Mouse (Mus musculus): ENCODE results near the gene 4930455H04Rik. TPM values are rescaled to one million over a fixed set of nuclear protein-coding genes. Genes with fewer than 3 reads are reported as not detected.

Gene 4930455H04Rik
- polyA plus RNA-seq, 1 experiment, result not detected

DNA sequence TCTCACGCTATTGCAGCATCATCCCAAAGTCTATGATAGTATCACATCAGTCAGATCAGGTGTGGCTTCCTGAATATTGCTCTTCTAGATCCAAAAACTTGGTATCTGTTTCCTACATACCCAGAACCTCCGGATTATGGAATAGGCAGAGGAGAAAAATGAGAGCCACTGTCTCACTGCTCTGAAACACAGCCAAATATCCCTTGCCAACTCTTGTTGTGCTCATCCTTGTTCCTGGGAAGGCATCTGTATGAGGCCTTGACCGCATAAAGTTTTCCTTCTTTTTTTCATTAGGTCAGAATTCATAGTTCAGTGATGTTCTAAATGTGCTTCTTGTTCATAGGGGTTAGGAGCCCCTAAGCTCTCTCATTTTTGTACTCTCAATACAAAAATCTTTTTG is 38.6 kb downstream of the 4930455H04Rik start:
- no peak overlapping the region for H3K27ac ChIP-seq (ENCODE audit: insufficient read depth, low read depth, low read length)
- H3K36me3 ChIP-seq (ENCODE audit: control insufficient read depth, insufficient read depth, low read length), result no peaks in the 10 kb centered on the region
- TF ChIP-seq CTCF (IDR thresholded peaks at IDR 0.05; ENCODE audit: extremely low read depth, insufficient read length, insufficient replicate concordance, low read depth, low read length) (no peak), POLR2A (IDR thresholded peaks at IDR 0.05; ENCODE audit: low read depth, low read length) (no peak)
- WGBS, result 79% methylated on average over 3 of the region's 3 CpGs
- no peaks in the 10 kb centered on the region for H3K4me1 ChIP-seq (ENCODE audit: control insufficient read depth, insufficient read depth, insufficient read length, low read length)
- no peaks in the 10 kb centered on the region for H3K27me3 ChIP-seq (ENCODE audit: control insufficient read depth, insufficient read depth, low read length)
- H3K4me3 ChIP-seq (ENCODE audit: low read depth, low read length), result no peak overlapping the region

DNA sequence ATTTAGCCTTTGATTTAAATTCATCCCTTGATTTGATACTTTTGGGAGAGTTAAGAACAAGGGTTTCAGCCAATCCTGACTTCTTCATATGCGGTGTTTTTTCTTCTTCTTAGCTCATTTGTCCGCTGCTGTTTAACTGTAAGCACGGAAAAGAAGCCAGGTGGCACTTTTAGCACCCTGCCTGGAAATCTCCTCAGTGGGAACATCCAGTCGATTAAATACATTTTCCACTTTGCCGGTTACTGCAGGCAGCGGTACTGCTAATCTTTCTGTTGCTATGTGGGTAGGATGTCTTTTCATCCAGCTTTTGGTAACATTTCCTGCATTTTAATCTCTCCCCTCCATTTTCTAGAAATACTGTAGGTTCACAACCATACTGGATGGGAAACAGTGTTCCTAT is 39.3 kb downstream of the 4930455H04Rik start:
- 89% methylated on average over 6 of the region's 6 CpGs for WGBS

DNA sequence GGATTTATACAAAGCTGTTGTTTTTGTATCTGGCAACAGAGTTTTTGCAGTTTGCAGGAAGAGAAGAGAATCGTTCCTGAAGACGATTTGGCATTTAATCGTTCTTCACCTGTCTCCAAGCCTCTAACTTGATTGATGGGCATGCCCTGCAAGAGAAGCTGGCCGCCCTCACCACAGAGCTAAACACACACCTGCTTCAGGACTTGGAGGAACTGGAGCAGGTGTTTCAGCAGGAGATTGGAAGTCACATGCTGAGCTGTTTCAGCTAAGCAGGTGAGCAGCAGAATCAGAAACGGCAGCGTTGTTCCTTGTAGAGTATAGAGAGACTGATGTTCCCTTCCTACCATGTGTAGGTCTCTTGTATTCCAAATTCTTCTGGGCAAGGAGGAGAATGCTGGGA is 42.1 kb downstream of the 4930455H04Rik start:
- Histone ChIP-seq H3K4me3 (ENCODE audit: low read depth, low read length) (no peak overlapping the region), H3K36me3 (ENCODE audit: control insufficient read depth, insufficient read depth, low read length) (no peaks in the 10 kb centered on the region), H3K27me3 (ENCODE audit: control insufficient read depth, insufficient read depth, low read length) (no peaks in the 10 kb centered on the region), H3K27ac (ENCODE audit: insufficient read depth, low read depth, low read length) (no peak overlapping the region), H3K4me1 (ENCODE audit: control insufficient read depth, insufficient read depth, insufficient read length, low read length) (no peaks in the 10 kb centered on the region)
- WGBS, result 39% methylated on average over 6 of the region's 6 CpGs
- TF ChIP-seq CTCF (IDR thresholded peaks at IDR 0.05; ENCODE audit: extremely low read depth, insufficient read length, insufficient replicate concordance, low read depth, low read length) (no peak), POLR2A (IDR thresholded peaks at IDR 0.05; ENCODE audit: low read depth, low read length) (no peak)

More for the DNA sequence above, 39.3 kb downstream of the 4930455H04Rik start:
- Histone ChIP-seq H3K27ac (ENCODE audit: insufficient read depth, low read depth, low read length) (no peak overlapping the region), H3K27me3 (ENCODE audit: control insufficient read depth, insufficient read depth, low read length) (no peaks in the 10 kb centered on the region), H3K4me3 (ENCODE audit: low read depth, low read length) (no peak overlapping the region), H3K4me1 (ENCODE audit: control insufficient read depth, insufficient read depth, insufficient read length, low read length) (no peaks in the 10 kb centered on the region), H3K36me3 (ENCODE audit: control insufficient read depth, insufficient read depth, low read length) (no peaks in the 10 kb centered on the region)
- no peak for TF ChIP-seq CTCF (IDR thresholded peaks at IDR 0.05; ENCODE audit: extremely low read depth, insufficient read length, insufficient replicate concordance, low read depth, low read length)
- no peak for TF ChIP-seq POLR2A (IDR thresholded peaks at IDR 0.05; ENCODE audit: low read depth, low read length)

DNA sequence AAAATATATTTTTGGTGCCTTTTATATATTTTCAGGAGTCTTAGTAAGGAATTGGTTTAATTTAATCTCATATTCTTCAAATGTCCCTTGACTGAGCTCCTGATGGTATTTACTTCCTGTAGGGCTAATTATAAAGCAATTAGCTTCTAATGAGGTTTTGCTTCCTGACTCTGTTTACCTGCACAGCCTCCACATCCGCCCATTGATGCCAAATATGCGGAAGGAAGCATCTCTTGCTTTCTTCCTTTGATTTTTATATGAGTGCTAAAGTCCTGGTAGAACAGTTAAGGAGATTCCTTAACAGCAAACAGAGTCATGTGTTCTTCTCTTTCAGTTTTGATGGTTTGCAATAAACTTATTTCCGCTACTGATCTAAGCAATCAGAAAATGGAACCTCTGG is 52.3 kb downstream of the 4930455H04Rik start:
- TF ChIP-seq POLR2A (IDR thresholded peaks at IDR 0.05; ENCODE audit: low read depth, low read length) (no peak), CTCF (IDR thresholded peaks at IDR 0.05; ENCODE audit: extremely low read depth, insufficient read length, insufficient replicate concordance, low read depth, low read length) (no peak)
- H3K27ac ChIP-seq (ENCODE audit: insufficient read depth, low read depth, low read length), result no peak overlapping the region
- H3K27me3 ChIP-seq (ENCODE audit: control insufficient read depth, insufficient read depth, low read length), result no peaks in the 10 kb centered on the region
- WGBS, result 91% methylated on average over 3 of the region's 3 CpGs
- no peaks in the 10 kb centered on the region for H3K4me1 ChIP-seq (ENCODE audit: control insufficient read depth, insufficient read depth, insufficient read length, low read length)
- no peak overlapping the region for H3K4me3 ChIP-seq (ENCODE audit: low read depth, low read length)
- no peaks in the 10 kb centered on the region for H3K36me3 ChIP-seq (ENCODE audit: control insufficient read depth, insufficient read depth, low read length)

DNA sequence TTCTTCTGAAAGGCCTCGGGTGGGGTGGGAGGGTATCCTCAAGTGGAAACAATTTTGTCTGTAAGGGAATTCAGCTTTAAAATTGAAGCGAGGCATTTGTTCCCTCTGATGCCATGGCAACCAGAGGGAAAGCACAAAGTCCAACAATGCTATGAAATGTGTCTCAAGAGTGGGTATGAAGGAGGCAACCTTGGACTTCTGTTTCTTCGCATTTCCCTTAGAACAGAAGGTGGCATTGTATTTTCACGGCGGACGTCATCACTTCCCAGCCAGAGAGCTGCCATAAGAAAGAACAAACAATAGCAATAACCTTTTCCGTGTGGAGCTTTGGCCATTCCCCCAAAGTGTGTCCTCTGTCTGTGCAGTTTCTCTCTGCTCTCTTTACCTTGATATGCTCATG is 53.8 kb downstream of the 4930455H04Rik start:
- Histone ChIP-seq H3K36me3 (ENCODE audit: control insufficient read depth, insufficient read depth, low read length) (no peaks in the 10 kb centered on the region), H3K27me3 (ENCODE audit: control insufficient read depth, insufficient read depth, low read length) (no peaks in the 10 kb centered on the region), H3K4me3 (ENCODE audit: low read depth, low read length) (no peak overlapping the region), H3K4me1 (ENCODE audit: control insufficient read depth, insufficient read depth, insufficient read length, low read length) (no peaks in the 10 kb centered on the region), H3K27ac (ENCODE audit: insufficient read depth, low read depth, low read length) (no peak overlapping the region)
- WGBS, result 19% methylated on average over 7 of the region's 7 CpGs
- TF ChIP-seq CTCF (IDR thresholded peaks at IDR 0.05; ENCODE audit: extremely low read depth, insufficient read length, insufficient replicate concordance, low read depth, low read length), result no peak
- TF ChIP-seq POLR2A (IDR thresholded peaks at IDR 0.05; ENCODE audit: low read depth, low read length), result no peak

DNA sequence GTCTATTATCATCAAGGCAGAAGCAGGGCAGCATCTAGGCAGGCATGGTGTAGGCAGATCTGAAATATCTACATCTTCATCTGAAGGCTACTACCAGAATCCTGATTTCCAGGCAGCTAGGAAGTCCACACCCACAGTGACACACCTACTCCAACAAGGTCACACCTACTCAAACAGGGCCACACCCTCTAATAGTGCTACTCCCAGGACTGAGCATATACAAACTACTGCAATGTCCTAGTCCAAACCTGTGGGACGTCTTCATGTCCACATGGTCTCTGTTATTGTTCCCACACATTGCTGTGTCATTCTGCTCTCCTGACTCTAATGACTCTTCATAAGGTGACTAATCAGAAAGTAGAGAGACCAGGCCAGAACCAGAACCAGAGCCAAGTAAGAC is 56.0 kb downstream of the 4930455H04Rik start:
- H3K4me1 ChIP-seq (ENCODE audit: control insufficient read depth, insufficient read depth, insufficient read length, low read length), result no peaks in the 10 kb centered on the region
- TF ChIP-seq POLR2A (IDR thresholded peaks at IDR 0.05; ENCODE audit: low read depth, low read length), result no peak
- no peak for TF ChIP-seq CTCF (IDR thresholded peaks at IDR 0.05; ENCODE audit: extremely low read depth, insufficient read length, insufficient replicate concordance, low read depth, low read length)
- H3K27me3 ChIP-seq (ENCODE audit: control insufficient read depth, insufficient read depth, low read length), result no peaks in the 10 kb centered on the region
- H3K4me3 ChIP-seq (ENCODE audit: low read depth, low read length), result no peak overlapping the region
- 30% methylated on average over 1 of the region's 1 CpGs for WGBS
- no peak overlapping the region for H3K27ac ChIP-seq (ENCODE audit: insufficient read depth, low read depth, low read length)
- no peaks in the 10 kb centered on the region for H3K36me3 ChIP-seq (ENCODE audit: control insufficient read depth, insufficient read depth, low read length)

DNA sequence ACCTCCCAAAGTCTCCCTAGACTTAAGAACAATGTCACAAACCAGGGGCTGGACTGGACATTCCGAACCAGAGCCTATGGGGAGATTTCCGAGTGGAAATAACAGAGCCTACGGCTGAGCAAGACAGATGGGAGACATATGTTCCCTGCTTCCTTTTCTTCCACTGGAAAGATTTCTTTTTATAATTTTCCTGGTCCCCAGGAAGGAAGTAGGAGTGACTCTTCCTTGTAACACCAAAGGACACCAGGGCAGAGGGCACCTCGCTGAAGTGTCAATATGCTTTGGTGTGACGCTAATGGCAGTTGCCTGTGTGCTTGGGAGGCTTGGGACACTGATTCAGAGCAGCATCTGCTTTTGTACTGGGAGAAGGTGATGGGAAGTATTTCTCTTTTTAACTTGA is 56.5 kb downstream of the 4930455H04Rik start:
- H3K36me3 ChIP-seq (ENCODE audit: control insufficient read depth, insufficient read depth, low read length), result no peaks in the 10 kb centered on the region
- TF ChIP-seq CTCF (IDR thresholded peaks at IDR 0.05; ENCODE audit: extremely low read depth, insufficient read length, insufficient replicate concordance, low read depth, low read length), result no peak
- TF ChIP-seq POLR2A (IDR thresholded peaks at IDR 0.05; ENCODE audit: low read depth, low read length), result no peak
- no peaks in the 10 kb centered on the region for H3K27me3 ChIP-seq (ENCODE audit: control insufficient read depth, insufficient read depth, low read length)
- 78% methylated on average over 5 of the region's 5 CpGs for WGBS
- H3K4me3 ChIP-seq (ENCODE audit: low read depth, low read length), result no peak overlapping the region
- H3K27ac ChIP-seq (ENCODE audit: insufficient read depth, low read depth, low read length), result no peak overlapping the region
- H3K4me1 ChIP-seq (ENCODE audit: control insufficient read depth, insufficient read depth, insufficient read length, low read length), result no peaks in the 10 kb centered on the region

DNA sequence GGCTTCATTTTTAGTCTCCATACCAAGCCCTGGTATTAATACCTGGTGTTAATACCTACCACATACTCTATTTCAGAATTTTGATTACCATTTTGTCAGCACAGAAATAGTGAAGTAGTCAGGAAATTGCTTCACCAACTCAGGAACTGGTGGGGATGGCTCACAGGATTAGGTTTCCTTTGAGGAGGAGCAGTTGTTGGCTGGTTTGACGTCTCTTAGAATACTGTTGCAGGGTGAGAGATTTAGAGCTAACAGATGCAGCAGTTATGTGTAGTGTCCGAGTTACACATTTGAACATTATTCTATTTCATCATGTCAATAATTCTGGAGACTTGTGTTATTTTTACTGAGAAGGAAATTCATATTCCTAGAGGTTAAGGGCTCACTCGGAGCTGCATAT is 57.4 kb downstream of the 4930455H04Rik start:
- Histone ChIP-seq H3K4me3 (ENCODE audit: low read depth, low read length) (no peak overlapping the region), H3K27me3 (ENCODE audit: control insufficient read depth, insufficient read depth, low read length) (no peaks in the 10 kb centered on the region), H3K36me3 (ENCODE audit: control insufficient read depth, insufficient read depth, low read length) (no peaks in the 10 kb centered on the region), H3K4me1 (ENCODE audit: control insufficient read depth, insufficient read depth, insufficient read length, low read length) (no peaks in the 10 kb centered on the region), H3K27ac (ENCODE audit: insufficient read depth, low read depth, low read length) (no peak overlapping the region)
- no peak for TF ChIP-seq POLR2A (IDR thresholded peaks at IDR 0.05; ENCODE audit: low read depth, low read length)
- TF ChIP-seq CTCF (IDR thresholded peaks at IDR 0.05; ENCODE audit: extremely low read depth, insufficient read length, insufficient replicate concordance, low read depth, low read length), result no peak
- 77% methylated on average over 3 of the region's 3 CpGs for WGBS

Other genes starting within 250 kb of the 4930455H04Rik start
- 1.6 and 1.9 TPM in 2 replicates for gene Agl, start 160.1 kb upstream of the 4930455H04Rik start, polyA plus RNA-seq (2012; rRNA removed)
- gene Frrs1, start 108.8 kb upstream of the 4930455H04Rik start, polyA plus RNA-seq (2012; rRNA removed), result 19.5 and 23.1 TPM in 2 replicates
- 0.11 and 0.38 TPM in 2 replicates for gene Palmd, start 720 bp downstream of the 4930455H04Rik start, polyA plus RNA-seq (2012; rRNA removed)